Mouse (Mus musculus): Measurements from ENCODE around the gene Sirt5. TPM values are rescaled to one million over a fixed set of nuclear protein-coding genes. Genes with fewer than 3 reads are reported as not detected.

The Sirt5 gene
- polyA plus RNA-seq, 1 experiment from 2014 or later: 14.8 TPM

DNA sequence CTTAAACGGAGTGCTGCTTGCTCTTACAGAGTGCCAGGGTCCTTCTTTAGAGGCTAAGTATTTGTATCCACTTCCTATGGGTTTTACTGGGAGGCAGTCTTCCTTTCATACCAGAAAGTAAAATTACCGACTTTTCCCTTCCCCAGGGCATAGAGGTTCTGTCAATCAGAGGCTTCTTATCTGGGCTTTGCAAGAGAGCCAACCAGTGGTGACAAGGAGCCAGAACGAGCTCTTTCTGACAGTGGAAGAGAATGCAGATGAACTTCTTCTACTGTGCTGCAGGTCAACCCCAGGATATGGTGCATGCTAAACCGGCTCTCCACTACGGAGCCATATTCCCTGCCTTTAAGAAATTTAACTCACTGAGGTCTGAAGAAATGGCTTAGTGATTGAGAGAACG lies 4.8 kb upstream of the Sirt5 start:
- Histone ChIP-seq H3K9ac (ENCODE audit: low read depth, low read length) (no peak overlapping the region), H3K27me3 (replicated peaks; ENCODE audit: control insufficient read depth, insufficient read depth, low read length) (no peaks in the 10 kb centered on the region), H3K4me3 (ENCODE audit: low read depth, low read length) (no peak overlapping the region), H3K4me2 (ENCODE audit: low read depth, low read length) (no peak overlapping the region), H3K27ac (replicated peaks; ENCODE audit: low read depth, low read length) (no peak overlapping the region), H3K4me1 (ENCODE audit: control insufficient read depth, insufficient read depth, low read length) (no peaks in the 10 kb centered on the region), H3K36me3 (ENCODE audit: control insufficient read depth, insufficient read depth, low read length) (no peaks in the 10 kb centered on the region), H3K9me3 (ENCODE audit: control insufficient read depth, low read length) (no peaks in the 10 kb centered on the region)
- WGBS: 54% methylated on average over 6 of the region's 6 CpGs
- ATAC-seq (ENCODE audit: low read depth): no peak
- no peak for DNase-seq (ENCODE audit: low spot score)

DNA sequence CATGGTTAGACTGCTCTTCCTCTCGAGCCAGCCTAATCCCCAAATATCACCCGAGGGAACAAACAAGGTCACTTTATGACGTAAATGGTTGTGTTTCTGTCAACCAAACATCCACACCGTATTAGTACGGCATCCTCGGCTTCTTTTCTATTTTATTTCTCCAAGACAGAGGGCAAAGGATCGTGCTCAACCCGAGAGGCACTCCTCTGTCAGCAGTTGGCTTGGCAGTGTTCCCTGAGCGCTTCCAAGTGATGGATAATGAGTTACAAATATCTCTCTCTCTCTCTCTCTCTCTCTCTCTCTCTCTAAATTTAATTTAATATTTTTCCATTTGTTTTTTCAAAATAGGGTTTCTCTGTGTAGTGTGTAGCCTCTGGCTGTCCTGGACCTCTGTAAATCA lies 2.9 kb upstream of the Sirt5 start:
- Histone ChIP-seq H3K27ac (replicated peaks; ENCODE audit: low read depth, low read length) (no peak overlapping the region), H3K4me3 (ENCODE audit: low read depth, low read length) (no peak overlapping the region), H3K27me3 (replicated peaks; ENCODE audit: control insufficient read depth, insufficient read depth, low read length) (no peaks in the 10 kb centered on the region), H3K36me3 (ENCODE audit: control insufficient read depth, insufficient read depth, low read length) (no peaks in the 10 kb centered on the region), H3K4me1 (ENCODE audit: control insufficient read depth, insufficient read depth, low read length) (no peaks in the 10 kb centered on the region), H3K9me3 (ENCODE audit: control insufficient read depth, low read length) (no peaks in the 10 kb centered on the region), H3K4me2 (ENCODE audit: low read depth, low read length) (no peak overlapping the region), H3K9ac (ENCODE audit: low read depth, low read length) (no peak overlapping the region)
- DNase-seq (ENCODE audit: low spot score): peak; percentile 12
- ATAC-seq (ENCODE audit: low read depth): no peak
- WGBS: 63% methylated on average over 9 of the region's 9 CpGs

DNA sequence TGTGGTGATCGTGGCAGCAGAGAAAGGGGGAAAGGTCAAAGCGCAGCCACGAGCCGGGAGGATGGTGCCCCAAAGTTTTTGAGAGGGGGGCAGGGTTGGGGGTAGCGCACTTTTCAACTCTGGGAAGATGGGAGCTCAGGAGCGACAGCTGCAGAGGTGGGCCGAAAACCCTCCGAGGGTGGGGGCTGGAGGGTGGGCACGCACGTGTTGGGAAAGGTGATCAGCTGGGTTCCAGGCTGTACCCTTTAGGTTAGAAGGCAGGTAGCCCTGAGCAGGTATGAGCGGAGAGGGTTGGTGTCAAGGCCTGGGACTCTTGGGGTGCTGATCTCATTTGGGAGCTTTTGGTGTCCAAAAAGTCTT lies 509 bp downstream of the Sirt5 start:
- no peaks in the 10 kb centered on the region for H3K9me3 ChIP-seq (ENCODE audit: control insufficient read depth, low read length)
- H3K4me2 ChIP-seq (ENCODE audit: low read depth, low read length): peak overlapping the region; percentile 79
- ATAC-seq (ENCODE audit: low read depth) (no peak; the same call in 1 of the 2 replicates), DNase-seq (ENCODE audit: low spot score) (no peak)
- peak overlapping the region; percentile 76 for H3K9ac ChIP-seq (ENCODE audit: low read depth, low read length)
- 0 out of 2 replicates have a peak, but pooled peaks cover 3% of the 10 kb centered on the region for H3K36me3 ChIP-seq (ENCODE audit: control insufficient read depth, insufficient read depth, low read length)
- no peaks in the 10 kb centered on the region for H3K4me1 ChIP-seq (ENCODE audit: control insufficient read depth, insufficient read depth, low read length)
- peak overlapping the region; percentile 62 for H3K4me3 ChIP-seq (ENCODE audit: low read depth, low read length)
- H3K27ac ChIP-seq (replicated peaks; ENCODE audit: low read depth, low read length): no peak overlapping the region; the same call in 1 of the 2 replicates
- H3K27me3 ChIP-seq (replicated peaks; ENCODE audit: control insufficient read depth, insufficient read depth, low read length): no peaks in the 10 kb centered on the region
- 10% methylated on average over 9 of the region's 11 CpGs for WGBS

DNA sequence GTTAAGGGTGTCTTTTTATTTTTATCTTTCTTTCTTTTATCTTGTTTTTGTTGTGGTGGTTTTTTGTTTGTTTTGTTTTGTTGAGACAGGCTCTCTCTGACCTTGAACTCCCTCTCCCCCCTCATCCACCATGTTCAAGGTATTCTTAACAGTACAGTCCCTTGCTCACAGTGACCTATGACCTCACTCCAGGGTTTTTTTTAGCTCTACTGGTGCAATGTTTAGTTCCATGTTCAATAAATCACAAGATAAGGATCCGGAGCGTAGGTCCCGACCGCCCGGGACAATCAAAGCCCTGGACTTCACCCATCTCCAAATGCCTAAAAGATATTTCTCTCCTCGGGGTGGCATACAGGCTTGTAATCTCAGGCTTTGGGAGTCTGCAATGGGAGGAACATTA lies 4.8 kb downstream of the Sirt5 start:
- DNase-seq (ENCODE audit: low spot score): no peak
- H3K4me3 ChIP-seq (ENCODE audit: low read depth, low read length): no peak overlapping the region
- no peak overlapping the region for H3K4me2 ChIP-seq (ENCODE audit: low read depth, low read length)
- H3K27me3 ChIP-seq (replicated peaks; ENCODE audit: control insufficient read depth, insufficient read depth, low read length): no peaks in the 10 kb centered on the region
- H3K36me3 ChIP-seq (ENCODE audit: control insufficient read depth, insufficient read depth, low read length): peaks cover 30% of the 10 kb centered on the region
- ATAC-seq (ENCODE audit: low read depth): no peak
- H3K9ac ChIP-seq (ENCODE audit: low read depth, low read length): no peak overlapping the region
- no peak overlapping the region for H3K27ac ChIP-seq (replicated peaks; ENCODE audit: low read depth, low read length)
- peaks cover 4% of the 10 kb centered on the region for H3K9me3 ChIP-seq (ENCODE audit: control insufficient read depth, low read length)
- 94% methylated on average over 6 of the region's 6 CpGs for whole genome bisulfite sequencing
- no peaks in the 10 kb centered on the region for H3K4me1 ChIP-seq (ENCODE audit: control insufficient read depth, insufficient read depth, low read length)

DNA sequence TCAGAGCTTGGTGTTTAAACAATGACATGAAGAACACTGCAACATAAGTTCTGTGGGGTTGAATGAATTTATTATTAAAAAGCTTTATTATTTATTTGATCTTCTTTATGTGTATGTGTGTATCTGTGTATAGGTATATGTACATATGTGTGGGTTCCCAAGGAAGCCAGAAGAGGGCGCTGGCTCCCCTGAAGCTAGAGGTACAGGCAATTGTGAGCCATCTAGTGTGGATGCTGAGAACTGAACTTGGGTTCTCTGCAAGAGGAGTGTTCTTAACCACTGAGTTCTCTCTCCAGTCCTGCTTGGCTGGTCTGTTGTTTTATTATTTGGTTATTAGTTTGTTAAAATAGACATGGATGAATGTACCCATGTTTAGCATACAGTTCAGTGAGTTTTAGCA lies 7.6 kb downstream of the Sirt5 start:
- H3K9ac ChIP-seq (ENCODE audit: low read depth, low read length): no peak overlapping the region
- H3K36me3 ChIP-seq (ENCODE audit: control insufficient read depth, insufficient read depth, low read length): peaks cover 46% of the 10 kb centered on the region
- no peak overlapping the region for H3K27ac ChIP-seq (replicated peaks; ENCODE audit: low read depth, low read length)
- peaks cover 4% of the 10 kb centered on the region for H3K9me3 ChIP-seq (ENCODE audit: control insufficient read depth, low read length)
- DNase-seq (ENCODE audit: low spot score) (no peak), ATAC-seq (ENCODE audit: low read depth) (no peak)
- H3K27me3 ChIP-seq (replicated peaks; ENCODE audit: control insufficient read depth, insufficient read depth, low read length): no peaks in the 10 kb centered on the region
- no peak overlapping the region for H3K4me3 ChIP-seq (ENCODE audit: low read depth, low read length)
- WGBS: 83% methylated on average over 1 of the region's 1 CpGs
- no peak overlapping the region for H3K4me2 ChIP-seq (ENCODE audit: low read depth, low read length)
- H3K4me1 ChIP-seq (ENCODE audit: control insufficient read depth, insufficient read depth, low read length): no peaks in the 10 kb centered on the region

DNA sequence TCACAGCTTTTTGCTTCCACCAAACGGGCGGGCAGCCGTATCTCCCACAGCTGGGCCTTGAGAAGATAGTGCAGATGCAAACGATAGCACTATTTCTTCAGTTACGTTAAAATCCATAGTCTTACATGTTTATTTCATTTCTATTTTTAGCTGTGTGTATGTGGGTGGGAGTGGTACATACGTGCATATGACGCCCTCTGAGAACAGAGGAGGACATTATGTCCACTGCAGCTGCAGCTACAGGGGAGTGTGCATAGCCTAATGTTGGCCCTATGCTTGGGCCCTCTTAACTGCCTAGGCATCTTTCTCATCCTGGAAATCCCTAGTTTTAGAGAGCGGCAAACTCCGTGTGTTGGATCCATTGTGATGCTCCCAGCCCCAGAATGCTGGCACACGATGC lies 8.9 kb downstream of the Sirt5 start:
- Histone ChIP-seq H3K4me2 (ENCODE audit: low read depth, low read length) (no peak overlapping the region), H3K9me3 (ENCODE audit: control insufficient read depth, low read length) (peaks cover 4% of the 10 kb centered on the region), H3K36me3 (ENCODE audit: control insufficient read depth, insufficient read depth, low read length) (peaks cover 53% of the 10 kb centered on the region), H3K27me3 (replicated peaks; ENCODE audit: control insufficient read depth, insufficient read depth, low read length) (no peaks in the 10 kb centered on the region), H3K27ac (replicated peaks; ENCODE audit: low read depth, low read length) (no peak overlapping the region), H3K4me3 (ENCODE audit: low read depth, low read length) (no peak overlapping the region), H3K9ac (ENCODE audit: low read depth, low read length) (no peak overlapping the region), H3K4me1 (ENCODE audit: control insufficient read depth, insufficient read depth, low read length) (no peaks in the 10 kb centered on the region)
- WGBS: 83% methylated on average over 10 of the region's 10 CpGs
- no peak for DNase-seq (ENCODE audit: low spot score)
- ATAC-seq (ENCODE audit: low read depth): no peak

DNA sequence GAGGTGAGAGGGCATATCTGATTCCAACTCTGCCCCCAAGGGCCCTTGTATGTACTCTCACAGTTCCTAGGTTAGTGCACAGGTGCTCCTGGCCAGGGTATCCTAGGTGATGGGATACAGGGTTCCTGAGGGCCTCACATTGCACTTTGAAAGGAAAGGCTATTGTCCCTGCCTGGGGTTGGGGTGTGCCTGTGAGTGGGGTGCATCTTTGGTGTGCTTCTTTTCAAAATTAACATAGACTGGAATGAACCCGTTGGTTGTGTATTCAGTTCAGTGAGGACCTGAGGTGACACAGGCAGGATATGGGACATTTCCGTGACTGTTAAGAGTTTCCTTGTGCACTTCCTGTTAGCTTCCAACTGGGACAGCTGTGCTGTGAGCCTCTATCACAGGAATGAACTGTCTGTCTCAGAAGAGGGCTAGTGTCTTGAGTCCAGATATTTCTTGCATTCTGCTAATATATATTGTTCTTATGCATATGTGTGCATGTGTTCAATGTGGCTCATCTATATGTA lies 9.7 kb downstream of the Sirt5 start:
- Histone ChIP-seq H3K4me1 (ENCODE audit: control insufficient read depth, insufficient read depth, low read length) (no peaks in the 10 kb centered on the region), H3K4me2 (ENCODE audit: low read depth, low read length) (no peak overlapping the region)

DNA sequence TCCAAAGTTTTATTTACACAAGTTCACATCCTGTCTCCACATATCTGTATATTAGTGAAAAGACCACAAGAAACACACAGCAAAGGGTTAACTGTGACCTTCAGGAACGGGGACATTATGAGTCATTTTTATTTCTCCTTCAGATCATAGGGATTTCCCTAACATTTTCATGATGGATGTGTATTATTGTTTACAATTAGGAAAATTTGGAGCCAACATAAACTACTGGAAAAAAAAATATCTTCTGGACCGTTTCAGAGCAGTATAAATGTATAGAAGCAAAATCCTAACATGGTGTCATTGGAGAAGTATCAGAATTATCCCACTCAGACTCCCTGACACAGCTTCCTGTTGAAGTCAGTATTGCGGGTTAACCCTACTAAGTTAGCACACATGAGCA lies 14.7 kb downstream of the Sirt5 start:
- Histone ChIP-seq H3K36me3 (ENCODE audit: control insufficient read depth, insufficient read depth, low read length) (peaks cover 45% of the 10 kb centered on the region), H3K27me3 (replicated peaks; ENCODE audit: control insufficient read depth, insufficient read depth, low read length) (no peaks in the 10 kb centered on the region), H3K4me1 (ENCODE audit: control insufficient read depth, insufficient read depth, low read length) (no peaks in the 10 kb centered on the region), H3K4me2 (ENCODE audit: low read depth, low read length) (no peak overlapping the region), H3K27ac (replicated peaks; ENCODE audit: low read depth, low read length) (no peak overlapping the region), H3K9ac (ENCODE audit: low read depth, low read length) (no peak overlapping the region), H3K9me3 (ENCODE audit: control insufficient read depth, low read length) (no peaks in the 10 kb centered on the region), H3K4me3 (ENCODE audit: low read depth, low read length) (no peak overlapping the region)
- ATAC-seq (ENCODE audit: low read depth) (no peak), DNase-seq (ENCODE audit: low spot score) (no peak)
- 78% methylated on average over 3 of the region's 3 CpGs for WGBS

More for the DNA sequence above, 9.7 kb downstream of the Sirt5 start:
- Histone ChIP-seq H3K4me3 (ENCODE audit: low read depth, low read length) (no peak overlapping the region), H3K27ac (replicated peaks; ENCODE audit: low read depth, low read length) (no peak overlapping the region), H3K36me3 (ENCODE audit: control insufficient read depth, insufficient read depth, low read length) (peaks cover 53% of the 10 kb centered on the region), H3K9ac (ENCODE audit: low read depth, low read length) (no peak overlapping the region), H3K9me3 (ENCODE audit: control insufficient read depth, low read length) (peaks cover 4% of the 10 kb centered on the region), H3K27me3 (replicated peaks; ENCODE audit: control insufficient read depth, insufficient read depth, low read length) (no peaks in the 10 kb centered on the region)
- DNase-seq (ENCODE audit: low spot score): no peak
- WGBS: 56% methylated on average over 2 of the region's 2 CpGs
- ATAC-seq (ENCODE audit: low read depth): no peak

DNA sequence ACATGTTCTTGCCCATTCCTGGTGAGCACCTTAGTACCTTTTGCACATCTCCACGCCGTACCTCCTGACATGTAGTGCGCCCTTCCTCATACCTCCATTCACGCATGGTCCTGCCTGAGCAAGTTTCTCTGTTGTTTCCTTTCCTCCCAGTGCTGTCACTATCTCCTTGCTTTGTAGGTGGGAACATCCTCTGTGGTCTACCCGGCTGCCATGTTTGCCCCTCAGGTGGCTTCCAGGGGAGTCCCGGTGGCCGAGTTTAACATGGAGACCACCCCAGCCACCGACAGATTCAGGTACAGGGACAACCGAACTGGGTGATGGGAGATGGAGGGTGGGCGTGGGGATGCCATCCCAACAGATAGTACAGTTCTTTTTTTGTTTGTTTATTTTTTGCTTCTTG lies 20.0 kb downstream of the Sirt5 start:
- ATAC-seq (ENCODE audit: low read depth): no peak
- WGBS: 94% methylated on average over 10 of the region's 10 CpGs

More for the DNA sequence above, 20.0 kb downstream of the Sirt5 start:
- H3K27me3 ChIP-seq (replicated peaks; ENCODE audit: control insufficient read depth, insufficient read depth, low read length): no peaks in the 10 kb centered on the region
- no peak overlapping the region for H3K27ac ChIP-seq (replicated peaks; ENCODE audit: low read depth, low read length)
- no peak overlapping the region for H3K4me2 ChIP-seq (ENCODE audit: low read depth, low read length)
- peaks cover 32% of the 10 kb centered on the region for H3K36me3 ChIP-seq (ENCODE audit: control insufficient read depth, insufficient read depth, low read length)
- H3K4me1 ChIP-seq (ENCODE audit: control insufficient read depth, insufficient read depth, low read length): no peaks in the 10 kb centered on the region
- no peak overlapping the region for H3K4me3 ChIP-seq (ENCODE audit: low read depth, low read length)
- H3K9ac ChIP-seq (ENCODE audit: low read depth, low read length): no peak overlapping the region
- 0 out of 2 replicates have a peak, but pooled peaks cover 3% of the 10 kb centered on the region for H3K9me3 ChIP-seq (ENCODE audit: control insufficient read depth, low read length)
- no peak for DNase-seq (ENCODE audit: low spot score)
